Mouse (Mus musculus) ES-E14 (cell line): ENCODE data around the gene Ackr1. TPM values are rescaled to one million over a fixed set of nuclear protein-coding genes. Genes with fewer than 3 reads are reported as not detected.

Experiments used
- DNase-seq: peaks from one replicate; pipeline ENCODE4 v3.0.0-alpha.2; 2013; ENCODE audit warnings: low read depth, low spot score
- H3K27ac ChIP-seq: 2 replicates; pipeline ENCODE4 v1.5.1; 2012; ENCODE audit warnings: low read depth, mild to moderate bottlenecking, low read length, moderate library complexity, mixed read lengths; ENCODE audit not compliant: poor library complexity, insufficient read depth, severe bottlenecking
- H3K36me3 ChIP-seq: 2 replicates; pipeline ENCODE4 v1.6.1; 2012; ENCODE audit warnings: mild to moderate bottlenecking, low read length, moderate library complexity, mixed read lengths; ENCODE audit not compliant: control insufficient read depth, poor library complexity, insufficient read depth, severe bottlenecking
- H3K4me1 ChIP-seq, 2 experiments: fragments of 150-350 bp in 1 of 2; sonication (generic) in 1 of 2; 2 replicates each; pipeline ENCODE4 v1.6.1; 2012; ENCODE audit warnings: low read length in 2 of 2, mild to moderate bottlenecking in 1 of 2, mixed read lengths in 1 of 2; ENCODE audit not compliant: control insufficient read depth in 2 of 2, insufficient read depth in 2 of 2, poor library complexity in 1 of 2
- H3K4me3 ChIP-seq, 2 experiments: fragments of 150-350 bp in 1 of 2; sonication (generic) in 1 of 2; 2 replicates each; pipeline ENCODE4 v1.5.1; 2012; ENCODE audit warnings: low read length in 2 of 2, low read depth in 1 of 2, mild to moderate bottlenecking in 1 of 2, mixed read lengths in 1 of 2; ENCODE audit not compliant: insufficient read depth in 1 of 2, poor library complexity in 1 of 2, severe bottlenecking in 1 of 2
- H3K9ac ChIP-seq: 2 replicates; pipeline ENCODE4 v1.6.1; 2012; ENCODE audit warnings: low read depth, mild to moderate bottlenecking, low read length, mixed read lengths; ENCODE audit not compliant: poor library complexity, insufficient read depth, severe bottlenecking
- H3K9me3 ChIP-seq: fragments of 150-350 bp; sonication (generic); 2 replicates; pipeline ENCODE4 v1.6.1; 2012; ENCODE audit warnings: low read depth, mild to moderate bottlenecking, low read length; ENCODE audit not compliant: control insufficient read depth, insufficient read depth
- CHD2 ChIP-seq: IDR thresholded peaks from 2 replicates; pipeline ENCODE4 v1.6.1; 2014; ENCODE audit warnings: mild to moderate bottlenecking, low read depth, low read length, inconsistent platforms
- HCFC1 ChIP-seq: IDR thresholded peaks from 2 replicates; pipeline ENCODE4 v1.6.1; 2012; ENCODE audit warnings: low read length, inconsistent platforms, borderline replicate concordance; ENCODE audit not compliant: insufficient read depth
- MAFK ChIP-seq: IDR thresholded peaks from 2 replicates; pipeline ENCODE4 v1.6.1; 2014; ENCODE audit warnings: mild to moderate bottlenecking, low read depth, low read length, inconsistent platforms; ENCODE audit not compliant: insufficient read depth
- ZC3H11A ChIP-seq: IDR thresholded peaks from 2 replicates; pipeline ENCODE4 v1.6.1; 2012; ENCODE audit warnings: low read depth, mild to moderate bottlenecking, inconsistent platforms, low read length, borderline replicate concordance
- ZNF384 ChIP-seq: IDR thresholded peaks from 2 replicates; pipeline ENCODE4 v1.6.1; 2012; ENCODE audit warnings: low read depth, low read length, inconsistent platforms
- in situ Hi-C, 2 experiments: fragments of 600-800 bp; cut with MboI; formaldehyde crosslinking; loops; one replicate each; pipeline ENCODE4 v1.15.1; 2025; ENCODE audit warnings: low sequenced_read_pairs in 2 of 2, inconsistent platforms in 1 of 2; ENCODE audit not compliant: unreplicated experiment in 2 of 2
- total RNA-seq: library from RNA; depleted of rRNA; stranded (reverse); fragments of 300-350 nt; gene quantifications from 2 replicates; pipeline ENCODE4 v1.2.3, GENCODE M21; 2012; rRNA removed

The Ackr1 gene
- total RNA-seq: not detected in 2 replicates

DNA sequence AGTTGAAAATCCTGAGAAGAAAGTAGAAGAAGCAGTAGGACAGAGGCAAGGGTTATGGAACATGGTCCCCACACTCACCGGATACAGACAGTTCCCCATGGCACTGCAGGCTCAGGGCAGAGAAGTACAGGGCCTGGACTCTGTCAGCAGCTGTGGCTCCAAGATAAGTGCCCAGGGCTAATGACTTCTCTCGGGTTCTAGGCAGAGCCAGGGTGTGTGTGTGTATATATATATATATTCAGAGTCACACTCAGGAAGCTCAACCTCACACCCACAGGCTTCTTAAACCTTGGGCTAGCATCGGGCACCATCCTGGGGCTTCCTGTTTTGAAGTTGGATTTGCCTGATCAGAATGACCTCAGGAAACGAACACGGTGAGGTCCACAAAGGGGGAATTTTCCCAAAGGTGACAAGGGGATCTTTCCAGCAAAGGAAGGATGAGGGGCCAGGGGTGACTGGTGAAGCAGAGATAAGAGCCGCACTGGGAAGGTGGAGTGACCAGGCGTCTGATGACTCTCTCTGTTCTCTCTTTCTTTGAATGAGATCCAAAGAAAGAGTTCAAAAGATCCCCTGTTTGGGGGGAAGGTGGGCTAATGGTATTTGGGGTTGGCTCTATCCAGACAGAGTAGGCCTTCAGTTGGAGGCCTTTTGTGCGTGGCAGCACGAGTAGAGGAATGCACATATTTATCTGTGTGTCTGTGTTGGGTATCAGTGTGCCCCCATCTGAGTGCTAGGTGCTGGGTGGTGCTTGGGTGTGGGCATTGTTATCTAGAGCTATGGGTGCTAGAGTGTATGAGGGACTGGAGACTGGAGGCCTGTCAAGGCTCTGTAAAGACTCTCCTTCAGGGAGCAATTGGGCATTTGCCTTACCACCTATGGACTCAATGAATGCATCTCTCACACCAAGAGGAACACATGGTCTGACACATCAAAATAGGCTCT lies at the start of gene Ackr1:
Ackr1 (minus strand) TSS at position 439 of the 942 bp plus-strand sequence.
- no peak for TF ChIP-seq CHD2
- no peak for TF ChIP-seq MAFK
- no peak for TF ChIP-seq ZC3H11A
- TF ChIP-seq HCFC1: no peak
- no peak for DNase-seq

DNA sequence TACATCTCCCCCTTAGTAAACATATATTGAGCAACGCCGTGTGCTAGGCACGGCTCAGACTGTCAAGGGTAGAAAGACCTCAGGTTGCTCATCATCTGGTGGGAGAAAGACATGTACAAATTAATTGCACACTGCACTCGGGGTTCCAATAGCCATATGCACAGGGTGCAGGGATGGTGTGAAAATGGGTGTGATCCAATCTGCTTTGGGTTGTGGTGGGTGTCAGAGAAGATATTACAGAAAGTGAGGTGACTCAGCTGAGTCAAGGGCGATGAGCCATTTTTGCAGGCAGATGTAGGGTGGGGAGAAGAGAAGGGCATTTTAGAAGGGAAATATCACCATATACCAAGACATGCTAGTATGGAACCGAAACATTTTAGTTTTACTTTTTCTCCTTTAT lies 47.9 kb upstream of the Ackr1 start:
- no peak for TF ChIP-seq ZNF384
- H3K9ac ChIP-seq: no peak overlapping the region
- H3K4me3 ChIP-seq: no peak overlapping the region
- H3K4me1 ChIP-seq: no peaks in the 10 kb centered on the region
- no peak for DNase-seq
- H3K9me3 ChIP-seq: no peaks in the 10 kb centered on the region
- no peaks in the 10 kb centered on the region for H3K36me3 ChIP-seq
- no peak overlapping the region for H3K27ac ChIP-seq
- in situ Hi-C loops: loop anchor here (10.0 to 25.0 kb wide), 3 partner anchors 57 to 969 kb away; partner anchors contain the start of gene Dusp23 (in 1 of the 2)

More for the DNA sequence above, at the start of gene Ackr1:
- Histone ChIP-seq H3K36me3 (no peaks in the 10 kb centered on the region), H3K4me1 (peaks cover 0 to 6% of the 10 kb centered on the region in 2 experiments; a peak in 1 of 4 replicates), H3K9me3 (no peaks in the 10 kb centered on the region), H3K4me3 (no peak within 1 kb of the TSS), H3K9ac (no peak within 1 kb of the TSS), H3K27ac (no peak within 1 kb of the TSS)
- in situ Hi-C loops: no loop called here

DNA sequence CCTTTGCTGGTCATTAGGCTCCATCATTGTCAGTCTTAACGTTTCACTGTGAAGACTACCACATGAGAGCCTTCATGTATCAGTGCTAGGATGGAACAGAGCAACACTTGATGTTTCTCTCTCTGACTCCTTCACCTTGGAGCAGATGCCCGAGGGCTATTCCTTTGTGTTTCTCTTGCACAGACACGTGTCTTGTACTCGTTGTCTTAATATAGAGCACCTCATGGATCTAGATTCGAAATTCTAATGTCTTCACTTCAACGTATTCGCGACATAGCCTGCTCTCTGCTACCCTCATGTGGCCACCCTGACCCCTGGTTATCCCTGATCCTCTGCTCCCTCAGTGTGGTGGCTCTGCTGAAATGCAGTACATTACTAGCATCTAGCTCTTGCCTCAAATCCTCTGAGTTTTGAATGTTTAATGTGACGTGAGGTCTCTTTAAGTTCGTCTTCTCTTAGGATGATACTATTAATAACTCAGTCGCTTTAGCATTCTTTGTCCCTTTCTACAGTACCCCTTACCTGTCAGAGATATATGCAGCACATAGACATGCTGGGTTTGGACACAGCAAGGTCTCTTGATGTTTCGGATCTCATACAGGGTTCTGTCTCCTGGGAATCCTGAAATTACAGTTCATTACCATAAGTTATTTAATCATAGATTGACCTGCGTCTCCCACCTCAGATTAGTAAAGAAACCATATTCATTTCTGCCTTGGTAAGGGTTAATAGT lies 44.0 kb upstream of the Ackr1 start:
- Histone ChIP-seq H3K9me3 (no peaks in the 10 kb centered on the region), H3K36me3 (no peaks in the 10 kb centered on the region), H3K9ac (no peak overlapping the region), H3K4me3 (no peak overlapping the region), H3K4me1 (no peaks in the 10 kb centered on the region), H3K27ac (no peak overlapping the region)
- in situ Hi-C loops: loop anchor here (25.0 kb wide), 2 partner anchors 740 to 965 kb away; partner anchors contain the start of gene Dusp23 (in 1 of the 2)
- DNase-seq: no peak
- no peak for TF ChIP-seq HCFC1
- TF ChIP-seq ZC3H11A: peak; percentile 79; the same call in 1 of the 2 replicates

DNA sequence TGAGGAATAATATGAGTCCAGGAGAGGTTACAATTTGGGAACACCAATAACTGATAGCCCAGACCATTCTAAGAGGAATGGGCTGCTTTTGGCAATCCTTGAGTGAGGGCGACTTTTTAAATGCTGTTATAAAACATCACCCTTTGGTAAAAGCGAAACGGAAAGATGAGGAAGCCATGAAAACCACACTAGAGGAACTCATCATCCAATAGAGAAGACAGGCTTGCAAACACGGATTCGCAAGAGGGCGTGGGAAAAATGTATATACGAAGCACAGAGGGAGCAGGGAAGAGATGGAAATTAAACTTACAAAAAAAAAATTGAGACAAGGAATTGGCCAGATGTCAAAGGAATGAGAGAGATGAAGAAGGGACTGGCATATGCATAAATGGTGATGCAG lies 40.5 kb upstream of the Ackr1 start:
- no peak for TF ChIP-seq ZC3H11A
- no peak for TF ChIP-seq ZNF384
- no peak for TF ChIP-seq CHD2
- no peak for TF ChIP-seq HCFC1
- TF ChIP-seq MAFK: no peak
- Histone ChIP-seq H3K9ac (no peak overlapping the region), H3K4me1 (no peaks in the 10 kb centered on the region), H3K27ac (no peak overlapping the region), H3K36me3 (no peaks in the 10 kb centered on the region), H3K4me3 (no peak overlapping the region), H3K9me3 (no peaks in the 10 kb centered on the region)
- DNase-seq: no peak
- in situ Hi-C loops: no loop called here
